Mouse (Mus musculus): Measurements from ENCODE around the gene 2210016F16Rik. TPM values are rescaled to one million over a fixed set of nuclear protein-coding genes. Genes with fewer than 3 reads are reported as not detected.
"Not testable (repeated sequence)": the region's sequence is repeated elsewhere in the genome, so short reads cannot be mapped to it uniquely, and the experiment has no call there.

The 2210016F16Rik gene
- total RNA-seq, 2 experiments from 2014 or later: 12.6 to 21.8 TPM

- no peak for ATAC-seq (ENCODE audit: poor library complexity, severe bottlenecking)
Measured at GRCm38 (mm10) chr13:58384371-58384770, 654 bp downstream of the 2210016F16Rik start.

- ATAC-seq (ENCODE audit: poor library complexity, severe bottlenecking): no peak
Measured at GRCm38 (mm10) chr13:58373153-58373470, 11.9 kb downstream of the 2210016F16Rik start.

DNA sequence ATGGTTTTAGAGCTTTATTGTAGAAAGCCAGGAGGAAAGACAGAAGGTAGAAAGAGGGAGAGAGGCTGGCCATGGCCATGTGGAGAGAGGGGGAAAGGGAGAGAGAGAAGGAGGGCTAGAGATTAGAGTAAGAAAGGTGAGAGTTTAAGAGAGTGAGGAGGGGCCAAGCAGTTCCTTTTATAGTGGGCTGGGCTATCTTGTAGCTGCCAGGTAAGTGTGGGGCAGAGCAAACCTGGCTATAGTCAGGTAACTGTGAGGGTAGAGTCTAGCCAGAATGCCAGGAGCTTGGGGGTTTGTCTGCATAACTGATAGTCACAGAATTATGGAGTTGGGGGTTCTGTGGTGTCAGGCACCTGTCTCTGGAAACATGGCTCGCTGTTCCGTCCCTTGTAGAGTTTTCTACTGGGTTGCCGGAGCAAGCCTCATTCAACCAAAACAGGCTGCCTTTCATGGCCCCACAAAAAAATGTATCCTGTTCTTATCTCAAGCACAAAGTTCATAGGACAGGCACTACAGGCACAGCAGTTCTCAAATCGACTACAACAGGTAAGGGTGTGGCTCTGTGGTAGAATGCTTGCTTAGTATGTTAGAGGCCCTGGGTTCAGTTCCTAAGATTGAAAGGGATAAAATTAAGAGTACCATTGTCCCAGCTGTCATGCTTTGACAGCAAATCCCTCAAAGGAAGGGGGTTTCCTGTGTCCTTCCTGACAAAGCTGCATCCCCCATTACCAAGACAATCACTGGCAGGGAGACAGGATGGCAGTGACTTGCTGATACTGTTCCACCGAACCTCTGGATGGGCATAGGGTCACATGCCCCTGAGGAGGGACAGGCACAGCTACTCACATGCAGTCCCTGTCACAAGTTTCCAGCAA, 12.5 kb downstream of the 2210016F16Rik start:
- no peak for ATAC-seq (ENCODE audit: poor library complexity, severe bottlenecking)

- no peak for ATAC-seq (ENCODE audit: poor library complexity, severe bottlenecking)
Measured at GRCm38 (mm10) chr13:58368835-58369234, 16.2 kb downstream of the 2210016F16Rik start.

DNA sequence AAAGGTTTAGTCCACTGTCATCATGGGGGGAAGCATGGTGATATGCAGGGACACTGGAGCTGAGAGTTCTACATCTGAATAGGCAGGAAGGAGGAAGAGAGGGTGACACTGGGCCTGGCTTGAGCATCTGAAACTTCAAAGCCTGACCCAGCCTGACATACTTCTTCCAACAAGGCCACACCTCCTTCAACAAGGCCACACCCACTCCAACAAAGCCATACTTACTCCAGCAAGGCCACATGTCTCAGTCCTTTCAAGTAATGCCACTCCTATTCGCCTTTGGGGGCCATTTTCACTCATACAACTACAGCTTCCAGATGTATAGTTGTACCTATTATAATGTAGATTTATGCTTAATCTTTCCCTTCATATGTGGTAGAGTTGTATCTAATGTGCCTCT, 17.4 kb downstream of the 2210016F16Rik start:
- no peak for ATAC-seq (ENCODE audit: poor library complexity, severe bottlenecking)

DNA sequence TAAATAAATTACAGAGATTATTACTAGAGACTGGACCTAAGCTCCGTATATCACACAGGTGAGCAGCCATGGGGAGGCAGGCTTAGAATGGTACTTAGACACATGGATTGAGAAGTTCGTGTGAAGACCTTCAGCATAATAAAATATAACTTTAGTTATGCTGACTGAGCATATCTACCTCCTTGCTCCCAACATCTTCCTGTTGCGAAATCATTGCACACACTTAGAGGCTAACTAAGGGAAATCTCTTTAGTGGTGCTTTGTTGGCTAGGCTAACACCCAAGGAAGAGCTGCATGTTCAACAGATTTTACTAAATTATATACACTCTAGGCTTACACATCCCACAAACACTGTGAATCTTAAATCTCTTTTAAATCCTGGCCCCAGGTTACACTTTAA, 18.7 kb downstream of the 2210016F16Rik start:
- no peak for ATAC-seq (ENCODE audit: poor library complexity, severe bottlenecking)

DNA sequence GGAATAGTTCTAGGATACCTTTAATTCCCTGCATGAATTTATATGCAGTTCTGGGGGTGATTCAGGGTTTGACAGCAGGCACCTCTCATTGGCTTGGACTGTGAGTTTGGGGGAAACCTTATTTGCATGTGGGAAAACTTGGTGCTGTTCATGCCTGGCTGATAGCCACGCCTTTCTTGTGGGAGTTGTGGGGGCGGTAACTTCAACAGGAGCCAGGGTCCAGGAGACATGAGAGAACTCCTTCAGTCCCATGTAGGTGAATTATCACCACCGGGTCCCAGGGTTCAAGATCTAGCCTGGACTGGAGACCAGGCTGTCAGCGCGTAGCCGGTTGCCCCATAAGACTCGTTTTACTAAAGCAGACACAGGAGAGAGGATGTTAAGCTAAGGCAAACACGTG, 19.8 kb downstream of the 2210016F16Rik start:
- ATAC-seq (ENCODE audit: poor library complexity, severe bottlenecking): not testable (repeated sequence)

- no peak for ATAC-seq (ENCODE audit: poor library complexity, severe bottlenecking)
Measured at GRCm38 (mm10) chr13:58364353-58365175, 20.5 kb downstream of the 2210016F16Rik start.

DNA sequence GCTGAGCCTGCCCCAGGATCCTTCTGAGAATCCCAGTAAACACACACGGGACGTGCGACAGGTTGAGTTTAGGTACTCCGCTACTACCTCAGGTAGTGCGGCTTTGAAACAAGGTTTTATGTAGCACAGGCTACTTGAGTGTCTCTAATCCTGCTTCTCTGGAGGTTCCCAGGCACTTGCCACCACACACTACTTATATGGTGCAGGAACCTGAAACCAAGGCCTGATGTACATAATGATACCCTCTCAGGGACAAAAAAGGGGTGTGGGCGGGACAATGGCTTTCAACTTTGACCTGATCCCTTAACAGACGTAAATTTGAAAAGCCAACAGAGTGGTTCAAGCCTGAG, 25.7 kb downstream of the 2210016F16Rik start:
- peak; percentile 56 for ATAC-seq (ENCODE audit: poor library complexity, severe bottlenecking)

- peak; percentile 100 for ATAC-seq (ENCODE audit: poor library complexity, severe bottlenecking)
Measured at GRCm38 (mm10) chr13:58358629-58359303, 26.3 kb downstream of the 2210016F16Rik start, which contains the start of gene Kif27. Gene Kif27 (minus strand): TSS chr13:58359122.

GRCm38 (mm10) chr13:58352996-58353395, 32.0 kb downstream of the 2210016F16Rik start:
- 0 out of 2 replicates have a peak, but pooled peaks have one; percentile 51 for ATAC-seq (ENCODE audit: poor library complexity, severe bottlenecking)

- no peak for ATAC-seq (ENCODE audit: poor library complexity, severe bottlenecking)
Measured at GRCm38 (mm10) chr13:58350606-58351005, 34.4 kb downstream of the 2210016F16Rik start.

DNA sequence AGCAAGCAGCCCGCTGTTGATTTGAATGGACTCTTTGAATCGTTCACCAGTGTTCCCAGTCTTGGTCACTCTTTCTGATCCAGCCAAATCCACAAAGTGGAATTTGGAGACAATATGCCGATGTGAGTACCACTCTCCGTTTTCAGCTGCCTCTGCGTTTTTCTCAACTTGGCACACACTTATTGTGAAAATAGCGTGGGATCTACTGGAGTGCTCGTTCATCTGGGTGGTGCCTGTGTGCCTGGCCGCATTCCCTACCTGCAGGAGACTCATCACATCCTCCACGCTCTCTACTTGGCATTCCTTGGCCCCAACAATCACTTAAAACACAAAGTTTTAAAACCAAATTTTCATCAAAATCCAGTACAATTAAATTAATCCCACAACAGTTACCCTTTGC, 40.5 kb downstream of the 2210016F16Rik start:
- no peak for ATAC-seq (ENCODE audit: poor library complexity, severe bottlenecking)

DNA sequence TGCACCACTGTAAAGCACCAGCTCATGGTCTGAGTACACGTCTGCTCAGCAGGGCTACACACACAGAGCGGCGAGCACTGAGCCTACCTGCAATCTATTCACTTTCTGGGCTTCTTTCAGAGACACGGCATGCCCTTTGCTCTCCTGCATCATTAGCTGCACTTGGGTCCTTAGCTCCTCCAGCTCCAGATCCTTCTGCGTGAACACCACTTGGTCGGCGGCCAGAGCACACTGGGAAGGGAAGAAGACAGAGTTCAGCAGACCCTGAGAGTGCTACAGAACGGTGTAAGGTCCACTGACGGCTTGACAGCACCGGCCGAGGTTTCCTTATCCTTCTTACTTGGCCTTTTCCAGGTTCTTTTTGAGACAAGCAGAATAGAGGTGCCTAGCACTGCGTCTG, 47.6 kb downstream of the 2210016F16Rik start:
- no peak for ATAC-seq (ENCODE audit: poor library complexity, severe bottlenecking)

DNA sequence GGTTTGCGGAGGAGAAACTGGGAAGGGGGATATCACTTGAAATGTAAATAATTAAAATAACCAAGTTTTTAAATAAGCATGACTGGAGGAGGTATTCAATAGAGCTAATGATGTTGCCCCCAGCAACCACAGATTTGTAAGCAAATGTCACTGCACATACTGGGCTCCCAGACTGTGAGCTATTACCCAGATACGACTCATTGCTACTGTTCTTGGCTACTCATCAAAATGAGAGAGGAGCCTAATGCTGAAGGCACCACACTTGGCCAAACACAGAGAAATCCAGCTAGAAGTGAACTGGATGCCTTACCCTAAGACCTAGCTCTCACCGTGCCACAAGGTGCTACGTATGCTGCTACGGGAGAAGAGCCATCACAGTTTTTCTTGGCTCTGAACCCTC, 50.9 kb downstream of the 2210016F16Rik start:
- ATAC-seq (ENCODE audit: poor library complexity, severe bottlenecking): no peak

Other genes starting within 250 kb of the 2210016F16Rik start
- 52.9 and 53.8 TPM in 2 replicates for gene Idnk, start 227.6 kb downstream of the 2210016F16Rik start, total RNA-seq (2015)
- 36.7 and 38.7 TPM in 2 replicates for gene Idnk, start 227.6 kb downstream of the 2210016F16Rik start, total RNA-seq (2017)
- gene Ubqln1, start 169.6 kb downstream of the 2210016F16Rik start, total RNA-seq (2015): 48.1 and 49.5 TPM in 2 replicates
- gene Ubqln1, start 169.6 kb downstream of the 2210016F16Rik start, total RNA-seq (2017): 55.3 and 61.5 TPM in 2 replicates
- gene Gkap1, start 109.5 kb downstream of the 2210016F16Rik start, total RNA-seq (2015): 8.9 and 16.6 TPM in 2 replicates
- gene Gkap1, start 109.5 kb downstream of the 2210016F16Rik start, total RNA-seq (2017): 7.9 and 10.0 TPM in 2 replicates
- gene Kif27, start 26.1 kb downstream of the 2210016F16Rik start, total RNA-seq (2015): not detected in 2 replicates
- gene Kif27, start 26.1 kb downstream of the 2210016F16Rik start, total RNA-seq (2017): not detected in 2 replicates
- 40.6 and 46.0 TPM in 2 replicates for gene Rmi1, start 17.0 kb upstream of the 2210016F16Rik start, total RNA-seq (2015)
- 23.6 and 25.5 TPM in 2 replicates for gene Rmi1, start 17.0 kb upstream of the 2210016F16Rik start, total RNA-seq (2017)
- 665 and 701 TPM in 2 replicates for gene Hnrnpk, start 18.1 kb upstream of the 2210016F16Rik start, total RNA-seq (2015)
- gene Hnrnpk, start 18.1 kb upstream of the 2210016F16Rik start, total RNA-seq (2017): 1,381 and 1,571 TPM in 2 replicates
- not detected in 2 replicates for gene Slc28a3, start 225.7 kb upstream of the 2210016F16Rik start, total RNA-seq (2015)
- not detected in 2 replicates for gene Slc28a3, start 225.7 kb upstream of the 2210016F16Rik start, total RNA-seq (2017)

Data from megakaryocyte, adult 5-6 weeks (primary cell).